Mouse (Mus musculus): ENCODE measurements around the gene Sec24d. TPM values are rescaled to one million over a fixed set of nuclear protein-coding genes. Genes with fewer than 3 reads are reported as not detected.
A peak's percentile ranks its signal among the peaks of the same experiment; 100 is the strongest.
"Not testable (repeated sequence)": the region's sequence is repeated elsewhere in the genome, so short reads cannot be mapped to it uniquely, and the experiment has no call there.

The Sec24d gene
- total RNA-seq, 2 experiments from 2014 or later: 20.7 to 23.4 TPM

DNA sequence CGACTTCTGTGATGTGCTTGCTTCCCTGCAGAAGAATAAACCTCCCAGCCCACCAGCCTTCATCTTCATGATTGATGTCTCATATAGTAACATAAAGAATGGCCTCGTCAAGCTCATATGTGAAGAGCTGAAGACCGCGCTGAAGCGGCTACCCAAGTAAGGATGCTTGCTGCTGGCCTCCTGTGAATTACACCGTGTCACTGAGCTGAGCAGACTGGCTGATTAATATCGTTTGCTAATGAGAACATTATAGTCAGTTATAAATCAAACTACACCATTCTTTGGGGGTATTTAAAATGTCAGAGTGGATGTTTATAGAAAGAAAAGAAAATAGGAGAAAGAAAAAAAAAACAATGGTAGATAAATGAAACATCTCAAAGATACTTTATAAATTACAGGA, 69.2 kb downstream of the Sec24d start:
- DNase-seq (ENCODE audit: extremely low spot score in 1 of 2, low spot score in 1 of 2): no peak

DNA sequence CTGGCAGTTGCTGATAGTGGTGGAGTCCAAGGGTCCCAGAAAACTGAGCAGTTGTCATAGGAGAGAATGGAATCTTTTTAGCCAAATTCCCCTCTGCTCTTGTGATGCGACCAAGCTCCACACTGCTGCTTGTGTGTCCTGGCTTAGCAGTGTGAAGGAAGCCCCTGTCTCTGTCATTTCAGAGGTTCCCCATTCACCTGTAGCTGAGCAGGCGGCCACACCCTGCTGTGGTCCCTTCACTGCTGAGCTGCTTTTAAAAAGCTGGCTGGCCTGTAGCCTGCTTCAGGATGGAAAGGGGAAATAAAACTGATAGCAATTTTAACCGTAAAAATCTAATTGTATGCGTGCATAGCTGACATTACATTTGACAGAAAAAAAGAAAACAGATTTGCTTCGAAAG, 69.7 kb downstream of the Sec24d start:
- DNase-seq (ENCODE audit: extremely low spot score in 1 of 2, low spot score in 1 of 2): no peak

DNA sequence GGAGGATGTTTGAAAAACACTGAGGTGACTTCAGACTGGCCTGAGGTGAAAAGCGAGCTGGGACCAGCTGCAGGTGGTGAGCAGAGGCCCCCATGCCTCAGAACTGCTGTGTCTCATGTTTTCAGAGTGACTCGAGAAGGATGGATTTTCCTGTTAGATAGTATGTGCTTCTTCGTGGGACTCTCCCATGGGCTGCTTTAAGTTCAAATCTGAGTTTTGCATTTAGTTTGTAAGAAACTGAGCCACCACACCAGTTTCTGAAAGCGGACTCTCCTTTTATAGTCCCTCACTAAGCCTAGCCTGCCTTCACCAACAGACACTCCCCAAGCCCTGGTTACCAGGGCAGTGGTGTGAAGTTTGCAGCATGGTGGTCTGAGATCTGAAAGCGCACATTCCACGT, 70.6 kb downstream of the Sec24d start:
- no peak for DNase-seq (ENCODE audit: extremely low spot score in 1 of 2, low spot score in 1 of 2)

DNA sequence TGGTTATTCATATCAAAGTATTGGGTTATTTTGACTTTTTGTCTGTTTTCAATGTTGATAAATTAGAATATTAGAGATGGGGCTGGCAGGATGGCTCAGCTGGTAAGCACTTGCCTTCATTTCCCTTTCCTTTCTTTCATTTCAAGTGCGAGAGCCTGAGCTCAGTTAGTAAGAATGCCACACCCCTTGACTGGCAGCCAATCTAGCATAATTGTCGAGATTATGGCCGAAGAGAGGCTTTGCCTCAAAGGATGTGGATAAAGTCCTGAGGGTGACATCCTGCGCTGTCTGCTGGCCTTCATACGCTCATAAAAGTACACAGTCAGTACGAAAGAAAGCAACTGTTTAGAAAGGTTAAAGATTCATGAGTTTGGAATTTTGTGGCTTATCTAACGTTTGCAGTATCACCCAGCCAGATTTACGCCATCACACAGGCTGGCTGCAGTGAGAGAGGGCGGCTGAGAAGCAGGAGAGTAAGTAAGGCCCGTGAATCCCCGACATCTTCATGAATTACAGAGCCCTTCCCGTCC, 71.5 kb downstream of the Sec24d start:
- DNase-seq (ENCODE audit: extremely low spot score in 1 of 2, low spot score in 1 of 2): no peak

DNA sequence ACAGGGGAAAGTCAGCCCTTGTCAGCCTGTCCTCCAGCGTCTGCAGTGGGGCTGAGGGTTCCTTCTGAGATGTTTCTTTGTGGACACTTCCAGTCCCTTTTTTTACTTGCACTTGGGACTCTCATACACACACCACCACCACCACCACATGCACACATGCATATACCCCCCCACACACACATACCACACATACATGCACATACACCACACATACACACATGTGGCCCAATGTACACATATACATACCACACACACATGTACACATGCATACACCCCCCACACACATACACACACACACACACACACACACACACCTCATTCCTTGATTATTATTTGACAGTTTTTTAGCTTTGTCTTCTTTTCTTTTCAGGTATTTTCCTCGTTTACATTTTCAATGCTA, 73.8 kb downstream of the Sec24d start:
- no peak for DNase-seq (ENCODE audit: extremely low spot score in 1 of 2, low spot score in 1 of 2)

DNA sequence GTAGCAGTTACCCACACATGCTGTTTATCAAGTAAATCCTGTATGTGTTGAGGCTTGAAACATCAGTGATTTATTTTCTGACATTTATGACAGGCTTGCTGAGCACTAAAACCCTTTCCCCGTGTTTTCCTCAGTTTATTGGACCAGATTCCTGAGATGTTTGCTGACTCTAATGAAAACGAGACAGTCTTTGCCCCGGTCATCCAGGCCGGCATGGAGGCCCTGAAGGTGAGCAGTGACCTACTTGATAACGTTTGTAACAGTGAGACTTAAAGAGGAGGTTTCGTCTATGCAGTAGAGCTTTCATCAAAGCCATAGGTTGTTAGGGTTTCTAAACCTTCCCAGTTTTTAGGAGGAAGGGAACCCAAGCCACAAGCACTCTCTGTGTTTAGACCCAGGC, 76.4 kb downstream of the Sec24d start:
- DNase-seq (ENCODE audit: extremely low spot score in 1 of 2, low spot score in 1 of 2): no peak

DNA sequence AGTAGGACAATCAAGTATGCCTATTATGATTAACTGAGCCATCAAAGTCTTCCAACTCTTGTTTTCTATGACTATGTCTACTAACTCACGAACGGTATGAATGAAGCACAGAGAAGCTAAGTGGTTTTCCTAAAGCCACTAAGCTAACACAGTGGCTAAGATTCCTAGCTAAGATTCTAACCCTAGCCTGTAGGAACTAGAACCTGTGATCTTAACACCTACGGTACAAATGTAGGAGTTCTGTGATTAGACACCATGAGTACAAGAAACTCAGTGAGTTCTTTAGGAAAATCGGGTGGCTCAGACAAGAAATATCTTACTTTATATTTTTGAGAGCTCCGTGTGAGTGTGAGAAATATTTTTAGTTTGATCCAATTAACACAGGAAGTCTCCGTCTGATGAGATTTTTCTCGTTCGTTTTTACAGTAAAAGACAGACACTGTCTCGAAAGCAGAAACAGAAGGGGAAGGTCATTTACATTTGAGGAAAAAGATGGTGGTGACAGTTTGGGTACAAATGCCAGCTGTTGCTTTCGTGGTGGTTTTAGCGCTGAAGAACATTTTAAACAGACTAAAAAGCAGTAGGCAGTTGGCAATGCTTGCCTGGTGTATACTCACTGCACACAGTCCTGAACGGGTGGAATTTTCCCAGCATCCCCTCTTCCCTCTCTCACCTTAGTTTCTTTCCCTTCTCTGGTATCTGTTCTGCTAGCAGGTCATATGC, 81.0 kb downstream of the Sec24d start:
- DNase-seq (ENCODE audit: extremely low spot score in 1 of 2, low spot score in 1 of 2): no peak

DNA sequence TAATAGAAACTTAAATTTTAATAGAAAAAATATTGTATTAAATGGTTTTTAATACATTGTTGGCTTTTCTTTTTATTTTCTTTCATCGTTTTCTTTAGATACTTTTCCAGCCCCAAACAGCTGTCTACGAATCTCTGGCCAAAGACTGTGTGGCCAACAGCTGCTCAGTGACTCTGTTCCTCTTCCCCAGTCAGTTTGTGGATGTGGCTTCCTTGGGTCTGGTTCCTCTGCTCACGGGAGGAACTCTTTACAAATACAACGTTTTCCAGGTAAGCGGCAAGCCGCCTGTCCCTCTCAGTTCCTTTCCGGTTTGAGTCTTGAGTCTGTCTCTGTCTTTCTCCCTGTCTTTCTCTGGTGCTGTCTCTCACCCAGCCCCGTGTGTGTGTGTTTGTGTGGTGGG, 83.3 kb downstream of the Sec24d start:
- DNase-seq (ENCODE audit: extremely low spot score in 1 of 2, low spot score in 1 of 2): no peak

DNA sequence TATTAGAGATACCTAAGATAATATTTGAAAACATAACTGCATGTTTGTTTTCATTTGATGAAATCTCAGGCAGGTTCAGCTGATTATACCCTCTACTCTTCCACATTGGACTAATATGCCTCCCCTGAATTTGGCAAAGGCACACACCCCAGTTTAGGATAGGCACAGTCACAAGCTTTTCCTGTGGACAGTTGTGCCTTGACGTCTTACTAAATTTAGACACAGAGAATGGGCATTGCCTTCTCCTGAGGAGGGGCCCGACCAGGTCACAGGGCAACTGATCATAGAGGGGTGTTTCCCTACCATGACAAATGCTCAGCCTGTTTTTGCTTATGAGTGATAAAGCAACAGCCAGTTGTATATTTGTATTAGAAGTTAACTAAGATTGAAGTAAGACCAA, 84.3 kb downstream of the Sec24d start:
- DNase-seq (ENCODE audit: extremely low spot score in 1 of 2, low spot score in 1 of 2): no peak

DNA sequence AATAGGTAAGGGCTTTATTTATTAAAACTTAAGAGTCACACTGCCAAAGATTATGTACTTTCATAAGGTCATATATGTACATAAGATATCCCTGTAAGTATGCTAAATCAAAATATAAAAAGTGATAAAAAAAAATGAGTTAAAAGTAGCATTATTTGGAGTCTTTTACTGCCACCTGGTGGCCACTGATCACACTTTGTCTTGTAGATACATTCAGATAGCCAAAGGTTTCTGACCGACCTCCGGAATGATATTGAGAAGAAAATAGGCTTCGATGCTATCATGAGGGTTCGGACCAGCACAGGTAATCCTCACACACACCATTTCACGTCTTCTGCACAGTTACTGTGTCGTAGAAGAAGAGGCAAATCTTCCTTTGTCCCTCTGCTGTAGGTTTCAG, 85.9 kb downstream of the Sec24d start:
- peak in 1 of 2 experiments; percentile 52 for DNase-seq (ENCODE audit: extremely low spot score in 1 of 2, low spot score in 1 of 2)

DNA sequence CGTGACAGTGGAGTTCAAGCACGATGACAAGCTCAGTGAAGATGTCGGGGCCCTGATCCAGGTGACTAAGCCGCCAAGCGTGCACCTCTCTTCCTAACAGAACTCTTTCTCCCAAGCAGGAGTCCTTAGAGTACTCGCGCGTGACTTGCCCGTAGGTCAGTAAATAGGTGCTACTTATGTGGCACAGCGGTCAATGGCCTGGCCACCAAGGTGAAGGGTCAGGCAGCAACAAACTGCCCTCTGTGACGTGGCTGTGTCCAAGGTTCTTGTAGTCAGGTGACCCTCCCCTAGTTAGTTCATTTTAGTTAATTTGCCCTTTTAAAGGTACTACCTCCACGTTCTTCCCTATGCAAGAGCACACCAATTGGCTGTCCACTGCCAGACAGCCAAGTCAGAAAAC, 86.4 kb downstream of the Sec24d start:
- no peak for DNase-seq (ENCODE audit: extremely low spot score in 1 of 2, low spot score in 1 of 2)

DNA sequence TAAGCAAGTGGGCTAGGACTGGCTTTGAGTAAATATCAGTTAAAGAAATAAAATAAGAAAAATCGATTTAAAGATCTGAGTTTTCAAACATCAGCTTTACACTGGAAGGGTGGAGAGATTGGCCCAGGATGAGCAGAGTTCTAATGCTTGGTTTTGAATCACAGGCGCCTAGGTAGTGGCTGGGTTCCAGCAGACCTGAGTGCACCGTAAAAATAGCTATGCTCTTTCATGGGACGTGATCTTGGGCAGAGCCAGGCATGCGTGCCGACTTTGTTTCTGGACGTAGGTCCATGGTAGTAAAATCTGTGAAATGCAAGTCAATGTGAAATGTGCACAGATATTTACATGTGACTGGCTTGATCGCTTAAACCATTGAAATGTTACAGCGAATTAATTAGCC, 87.1 kb downstream of the Sec24d start:
- no peak for DNase-seq (ENCODE audit: extremely low spot score in 1 of 2, low spot score in 1 of 2)

DNA sequence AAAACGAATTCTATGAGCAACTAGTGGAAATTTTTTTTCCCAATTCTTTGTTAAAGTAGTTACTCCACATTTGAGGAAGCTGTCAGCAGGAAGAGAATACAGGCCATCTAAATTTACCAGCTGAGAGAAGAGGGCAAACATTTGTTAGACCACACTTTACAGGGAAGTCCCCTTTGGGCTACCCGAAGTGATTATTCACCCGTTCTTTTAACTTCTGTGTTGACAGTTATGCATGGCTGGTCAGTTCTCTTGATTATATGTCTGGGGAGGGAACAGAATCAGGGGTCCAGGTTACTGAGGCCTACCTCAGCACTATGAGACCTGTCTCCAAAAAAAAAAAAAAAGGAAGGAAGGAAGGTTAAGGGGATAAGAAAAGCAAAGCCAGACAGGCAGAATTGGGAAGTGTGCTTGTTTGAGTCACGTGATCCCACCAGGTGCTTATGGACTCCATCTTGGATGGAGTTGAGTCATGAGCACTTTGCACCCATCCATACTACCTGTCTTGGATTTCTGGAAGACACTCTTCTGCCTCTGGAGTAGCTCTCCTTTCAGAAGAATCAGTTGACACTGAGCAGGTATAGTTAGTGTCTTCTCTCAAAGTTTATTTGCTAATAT, 89.2 kb downstream of the Sec24d start:
- DNase-seq (ENCODE audit: extremely low spot score in 1 of 2, low spot score in 1 of 2): no peak

DNA sequence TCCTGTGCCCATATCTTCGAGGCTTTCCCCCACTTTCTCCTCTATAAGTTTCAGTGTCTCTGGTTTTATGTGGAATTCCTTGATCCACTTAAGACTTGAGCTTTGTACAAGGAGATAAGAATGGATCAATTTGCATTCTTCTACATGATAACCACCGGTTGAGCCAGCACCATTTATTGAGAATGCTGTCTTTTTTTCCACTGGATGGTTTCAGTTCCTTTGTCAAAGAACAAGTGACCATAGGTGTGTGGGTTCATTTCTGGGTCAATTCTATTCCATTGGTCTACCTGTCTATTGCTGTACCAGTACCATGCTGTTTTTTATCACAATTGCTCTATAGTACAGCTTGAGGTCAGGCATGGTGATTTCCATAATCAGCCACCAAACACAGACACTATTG, 99.6 kb downstream of the Sec24d start:
- DNase-seq (ENCODE audit: extremely low spot score in 1 of 2, low spot score in 1 of 2): not testable (repeated sequence)

DNA sequence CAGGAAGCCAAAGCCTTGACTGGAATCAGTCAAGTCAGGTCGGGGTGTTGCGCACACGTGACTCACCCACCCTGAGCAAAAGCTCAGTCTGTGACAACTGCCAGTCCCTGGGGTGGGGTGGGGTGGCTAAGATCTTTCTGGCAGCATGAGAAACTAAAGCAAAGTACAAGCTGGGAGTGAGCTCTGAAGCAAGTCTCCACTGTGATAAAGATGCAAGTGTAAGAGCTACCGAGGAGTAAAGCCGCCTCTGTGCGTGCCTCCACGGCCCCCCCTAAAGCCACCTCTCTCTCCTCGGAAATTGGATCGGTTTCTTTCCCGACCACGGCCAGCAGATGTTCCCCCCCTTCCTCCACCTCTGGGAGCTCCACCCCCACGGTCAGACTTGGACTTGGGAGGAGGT, 101.9 kb downstream of the Sec24d start:
- DNase-seq (ENCODE audit: extremely low spot score in 1 of 2, low spot score in 1 of 2): no peak

DNA sequence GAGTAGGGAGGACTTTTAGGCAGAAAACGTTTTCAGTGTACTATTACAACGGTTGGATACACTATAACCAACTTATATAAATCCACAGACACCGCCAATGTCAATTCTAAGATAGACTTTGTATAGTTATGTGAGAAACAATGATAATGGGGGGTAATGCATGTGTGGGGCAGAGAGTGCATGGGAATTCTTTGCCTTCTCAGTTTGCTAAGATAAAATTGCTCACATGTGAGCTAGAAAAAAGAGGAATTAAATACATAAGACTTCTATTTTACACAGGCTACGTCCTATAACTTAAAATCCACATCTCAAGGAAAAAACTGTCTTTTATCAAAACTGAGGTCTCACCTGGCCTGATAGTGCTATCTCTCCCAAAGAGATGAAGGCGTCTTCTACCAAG, 103.7 kb downstream of the Sec24d start:
- no peak for DNase-seq (ENCODE audit: extremely low spot score in 1 of 2, low spot score in 1 of 2)

DNA sequence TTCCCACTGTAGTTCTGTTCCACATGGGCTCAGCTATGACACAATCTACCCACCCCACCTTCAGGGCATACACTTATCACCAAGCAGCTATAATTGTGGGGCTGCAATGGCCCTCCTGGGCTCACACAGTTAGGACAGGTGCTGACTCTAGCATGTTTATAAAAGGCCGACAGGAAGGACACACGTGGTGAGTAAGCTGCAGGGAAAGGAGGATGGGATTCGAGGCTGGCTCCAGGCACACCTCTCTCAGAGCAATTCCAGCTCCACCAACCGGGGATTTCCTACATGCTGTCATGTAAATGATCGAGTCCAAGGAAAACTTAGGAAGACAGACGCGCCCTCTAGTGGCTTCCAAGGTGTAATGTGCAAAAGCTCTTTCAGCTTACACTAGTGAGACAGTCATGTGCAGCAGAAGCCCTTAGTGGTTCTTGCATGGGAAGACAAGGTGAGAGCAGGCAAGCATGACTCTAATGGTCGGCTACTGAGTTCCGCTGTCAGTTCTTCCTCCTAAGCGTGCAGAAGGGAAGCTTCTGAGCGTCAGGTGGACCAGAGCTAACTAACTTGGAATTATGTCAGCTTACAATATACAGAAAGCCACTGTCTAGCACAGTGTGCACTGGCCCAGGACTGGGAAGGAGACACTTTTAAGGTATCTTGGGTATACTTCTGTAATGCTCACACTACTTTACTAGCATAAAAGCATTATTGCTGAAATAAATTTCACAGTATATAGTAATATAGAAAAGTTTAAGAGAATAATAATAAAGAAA, 104.7 kb downstream of the Sec24d start:
- peak in 1 of 2 experiments; percentile 71 for DNase-seq (ENCODE audit: extremely low spot score in 1 of 2, low spot score in 1 of 2)

DNA sequence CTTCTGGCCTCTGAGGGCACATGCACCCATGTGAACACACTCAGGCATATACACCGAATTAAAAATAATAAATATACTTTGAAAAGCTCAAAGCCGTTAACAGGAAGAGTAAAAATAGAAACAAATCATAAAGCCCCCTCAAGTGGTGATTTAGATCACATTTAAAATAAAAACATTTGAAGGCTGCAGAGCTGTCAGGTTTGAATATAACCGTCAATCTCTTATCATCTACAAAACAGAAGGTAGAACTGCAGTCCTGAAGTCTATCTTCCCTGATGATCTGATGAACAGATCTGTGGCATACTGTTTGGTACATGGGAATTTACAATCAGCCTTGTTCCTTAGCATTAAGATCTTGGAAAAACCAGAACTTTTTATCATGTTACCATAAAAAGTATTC, 109.3 kb downstream of the Sec24d start:
- no peak for DNase-seq (ENCODE audit: extremely low spot score in 1 of 2, low spot score in 1 of 2)

DNA sequence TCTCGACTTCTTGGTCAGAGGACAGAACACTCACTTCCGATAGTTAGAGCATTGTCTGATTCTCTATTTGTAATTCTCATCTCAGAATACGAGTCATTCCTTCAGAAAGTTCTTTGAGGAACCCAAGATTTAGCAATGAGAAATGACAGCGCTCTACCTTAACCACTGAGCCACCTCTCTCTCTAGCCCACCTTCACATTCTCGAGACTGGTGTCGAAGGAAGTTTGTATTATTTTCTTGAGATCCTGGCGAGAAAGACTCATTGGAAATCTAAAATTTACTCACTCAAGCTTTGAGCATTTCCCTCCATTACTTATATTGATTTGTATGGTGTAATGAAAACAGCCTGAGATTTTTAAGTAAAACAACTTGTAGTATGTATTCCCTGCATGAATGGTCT, 117.2 kb downstream of the Sec24d start:
- no peak for DNase-seq (ENCODE audit: extremely low spot score in 1 of 2, low spot score in 1 of 2)

DNA sequence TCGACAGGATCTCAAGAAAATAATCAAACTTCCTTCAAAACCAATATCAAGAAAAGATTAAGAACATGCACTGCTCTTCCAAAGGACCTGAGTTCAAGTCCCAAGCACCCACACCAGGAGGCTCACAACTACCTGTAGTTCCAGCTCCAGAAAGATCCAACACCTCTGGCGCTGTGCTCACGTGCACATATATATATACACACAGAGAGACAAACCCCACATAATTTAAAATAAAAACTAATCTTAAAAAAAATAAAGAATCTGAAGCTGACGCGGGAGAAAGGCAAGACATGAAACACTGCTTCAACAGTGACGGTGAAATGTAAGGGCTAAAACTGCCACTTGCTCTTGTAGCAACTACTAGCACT, 117.8 kb downstream of the Sec24d start:
- no peak for DNase-seq (ENCODE audit: extremely low spot score in 1 of 2, low spot score in 1 of 2)

DNA sequence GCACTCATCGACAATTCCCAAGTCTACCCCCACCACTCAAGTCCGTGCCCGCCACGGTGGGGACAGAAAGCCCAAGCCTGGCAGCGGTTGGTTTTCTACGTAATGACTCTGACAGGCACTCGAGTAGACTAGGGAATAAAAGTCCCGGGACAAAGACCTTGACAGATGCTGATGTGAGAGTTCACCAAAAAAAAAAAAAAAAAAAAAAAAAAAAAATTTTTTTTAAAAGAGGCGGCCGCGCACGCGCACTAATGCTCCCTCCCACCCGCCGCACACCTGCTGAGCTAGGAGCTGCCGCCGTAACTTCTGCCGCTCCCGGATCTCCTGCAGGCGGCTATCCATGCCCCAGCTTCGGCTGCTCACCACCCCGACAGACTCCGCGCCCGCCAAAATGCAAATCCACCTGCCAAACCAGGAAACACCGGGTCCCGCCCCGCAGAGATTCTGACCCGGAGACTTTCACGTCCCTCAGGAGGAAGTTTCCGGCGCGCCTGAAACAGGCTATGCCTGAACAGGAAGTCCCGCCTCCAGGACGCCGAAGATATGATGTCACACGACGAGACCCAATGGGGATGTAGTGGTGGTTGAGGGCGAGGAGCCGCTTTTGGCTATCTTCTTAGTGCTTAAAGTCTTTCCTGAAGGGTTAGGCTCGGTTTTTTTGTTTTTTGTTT, 118.4 kb downstream of the Sec24d start, which contains the start of gene Mettl14:
Mettl14 (minus strand) TSS at position 623 of the 671 bp plus-strand sequence.
- DNase-seq (ENCODE audit: extremely low spot score in 1 of 2, low spot score in 1 of 2): peak; percentile 84 to 93

Data from layer of hippocampus, postnatal 25 days (tissue).